In the genomic region with DNA sequence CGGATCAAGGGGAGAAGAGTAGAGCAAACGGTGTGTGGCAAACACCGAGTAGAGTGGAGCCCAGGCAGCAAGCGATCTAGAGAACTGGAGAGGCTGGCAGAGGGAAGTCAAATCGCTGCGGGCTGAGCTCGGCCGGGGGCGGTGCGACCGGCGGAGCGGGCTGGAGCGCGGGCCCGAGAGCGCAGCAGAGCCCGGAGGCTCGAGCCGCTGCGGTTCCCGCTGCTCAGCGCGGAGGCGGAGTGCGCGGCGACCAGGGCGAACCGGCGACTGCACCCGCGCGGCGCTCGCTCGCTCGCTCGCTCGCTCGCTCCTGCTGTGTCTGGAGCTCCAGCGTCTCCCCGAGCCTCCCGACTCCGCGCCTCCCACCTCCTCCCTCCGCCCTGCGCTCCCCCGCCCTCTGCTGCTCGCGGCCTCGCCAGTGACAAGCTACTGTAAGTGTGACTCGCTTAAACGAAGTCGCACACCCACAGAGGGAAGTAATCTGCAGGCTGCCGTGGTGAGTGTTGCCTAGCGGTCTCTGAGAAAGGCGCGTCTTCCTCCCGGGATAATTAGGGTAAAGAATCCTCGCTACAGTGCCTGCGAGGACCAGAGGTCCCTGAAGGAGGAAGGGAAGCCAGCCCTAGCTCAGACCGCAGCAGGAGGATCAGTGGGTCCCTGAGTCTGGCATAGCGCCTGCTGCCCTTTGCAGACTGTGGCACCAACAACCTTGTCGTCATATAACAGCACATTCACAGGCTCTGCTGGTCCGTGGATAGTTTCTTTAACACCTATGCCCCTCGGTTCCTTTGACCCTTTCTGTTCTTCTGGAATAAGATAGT, we compare ENCODE assay signal across 9 mouse cellular contexts. TPM values are rescaled to one million over a fixed set of nuclear protein-coding genes. Genes with fewer than 3 reads are reported as not detected.
DNase-seq lines count a peak whose midpoint lies in the region; ATAC-seq lines count a peak whose summit lies in the region.
"Had no signal": no experiment of that assay in that cellular context is flagged by ENCODE, and none has a peak within 500 bp of the region (broad histone marks: within the 10 kb centered on the region; RNA-seq: fewer than 3 reads in every experiment).

A gene (minus strand): TSS at position 321 of the 818 bp plus-strand sequence.

- no peaks in the 10 kb centered on the region for H3K36me3 ChIP-seq in heart, embryonic 10.5 days
- no peaks in the 10 kb centered on the region for H3K36me3 ChIP-seq in kidney, embryonic 14.5 days (ENCODE audit: control insufficient read depth, insufficient read depth, low read length)
- no peaks in the 10 kb centered on the region for H3K36me3 ChIP-seq in limb, embryonic 13.5 days
- no peaks in the 10 kb centered on the region for H3K36me3 ChIP-seq in midbrain, embryonic 14.5 days (ENCODE audit: control insufficient read depth, insufficient read depth, low read length)
- no peaks in the 10 kb centered on the region for H3K36me3 ChIP-seq in stomach, embryonic 16.5 days (ENCODE audit: control insufficient read depth, insufficient read depth, low read length)

- 0 out of 2 replicates have a peak, but pooled peaks cover 6% of the 10 kb centered on the region for H3K4me1 ChIP-seq in heart, embryonic 10.5 days
- 0 out of 2 replicates have a peak, but pooled peaks cover 8% of the 10 kb centered on the region for H3K4me1 ChIP-seq in kidney, embryonic 14.5 days (ENCODE audit: control insufficient read depth, insufficient read depth, low read length)
- peaks cover 16% of the 10 kb centered on the region for H3K4me1 ChIP-seq in limb, embryonic 13.5 days
- 0 out of 2 replicates have a peak, but pooled peaks cover 3% of the 10 kb centered on the region for H3K4me1 ChIP-seq in midbrain, embryonic 14.5 days (ENCODE audit: control insufficient read depth, insufficient read depth, low read length)
- H3K4me1 ChIP-seq in stomach, embryonic 16.5 days (ENCODE audit: control insufficient read depth, insufficient read depth, low read length), result peaks cover 6% of the 10 kb centered on the region; the same call in 1 of the 2 replicates

- peak within 1 kb of the TSS; percentile 53 for H3K9ac ChIP-seq in kidney, embryonic 14.5 days (ENCODE audit: low read depth, low read length)
- peak within 1 kb of the TSS; percentile 74 for H3K9ac ChIP-seq in limb, embryonic 13.5 days
- H3K9ac ChIP-seq in midbrain, embryonic 14.5 days (replicated peaks; ENCODE audit: low read length), result peak within 1 kb of the TSS; percentile 82
- peak within 1 kb of the TSS; percentile 67 for H3K9ac ChIP-seq in stomach, embryonic 16.5 days (ENCODE audit: low read length)

- under 1% methylated on average over 67 of the region's 67 CpGs for WGBS in heart, embryonic 10.5 days
- WGBS in kidney, embryonic 14.5 days, result under 1% methylated on average over 52 of the region's 67 CpGs
- WGBS in limb, embryonic 13.5 days, result under 1% methylated on average over 54 of the region's 67 CpGs
- WGBS in midbrain, embryonic 14.5 days, result under 1% methylated on average over 67 of the region's 67 CpGs
- under 1% methylated on average over 59 of the region's 67 CpGs for WGBS in stomach, embryonic 16.5 days

- peak; percentile 96 for ATAC-seq in kidney, embryonic 14.5 days (ENCODE audit: low FRiP score, low TSS enrichment)
- peak; percentile 92 for ATAC-seq in limb, embryonic 13.5 days (ENCODE audit: low FRiP score, low read depth)
- peak; percentile 94 for ATAC-seq in midbrain, embryonic 14.5 days (ENCODE audit: low FRiP score, low TSS enrichment)
- ATAC-seq in stomach, embryonic 16.5 days (ENCODE audit: insufficient read depth, low FRiP score), result peak; percentile 93

- peak within 1 kb of the TSS; percentile 72 for H3K4me3 ChIP-seq in heart, embryonic 10.5 days
- peak within 1 kb of the TSS; percentile 51 for H3K4me3 ChIP-seq in kidney, embryonic 14.5 days (ENCODE audit: low read length)
- H3K4me3 ChIP-seq in limb, embryonic 13.5 days, result peak within 1 kb of the TSS; percentile 62
- peak within 1 kb of the TSS; percentile 75 for H3K4me3 ChIP-seq in midbrain, embryonic 14.5 days (replicated peaks; ENCODE audit: low read depth, low read length)
- H3K4me3 ChIP-seq in stomach, embryonic 16.5 days (replicated peaks; ENCODE audit: low read length), result peak within 1 kb of the TSS; percentile 60

- peak; percentile 57 for DNase-seq in gastrocnemius, postnatal 10 days
- no peak for DNase-seq in gastrocnemius, adult 8-10 months (ENCODE audit: low spot score in 2 of 2)
- peak; percentile 80 for DNase-seq in embryo, embryonic 10.5 days (ENCODE audit: low spot score)
- DNase-seq in heart, embryonic 10.5 days (ENCODE audit: low spot score), result peak; percentile 81
- DNase-seq in midbrain, embryonic 14.5 days, result peak; percentile 93

- peak within 1 kb of the TSS; percentile 80 for H3K27ac ChIP-seq in heart, embryonic 10.5 days
- 0 out of 2 replicates have a peak within 1 kb of the TSS, but pooled peaks have one; percentile 24 for H3K27ac ChIP-seq in kidney, embryonic 14.5 days (ENCODE audit: low read depth, low read length)
- 0 out of 2 replicates have a peak within 1 kb of the TSS, but pooled peaks have one; percentile 65 for H3K27ac ChIP-seq in limb, embryonic 13.5 days
- peak within 1 kb of the TSS; percentile 93 for H3K27ac ChIP-seq in midbrain, embryonic 14.5 days (replicated peaks; ENCODE audit: low read depth, low read length)
- H3K27ac ChIP-seq in stomach, embryonic 16.5 days (ENCODE audit: low read length), result no peak within 1 kb of the TSS

- peak within 1 kb of the TSS; percentile 91 for H3K4me2 ChIP-seq in kidney, embryonic 14.5 days (replicated peaks; ENCODE audit: low read depth, low read length)
- H3K4me2 ChIP-seq in limb, embryonic 13.5 days (replicated peaks), result peak within 1 kb of the TSS; percentile 96
- H3K4me2 ChIP-seq in midbrain, embryonic 14.5 days (ENCODE audit: low read length), result peak within 1 kb of the TSS; percentile 77
- peak within 1 kb of the TSS; percentile 93 for H3K4me2 ChIP-seq in stomach, embryonic 16.5 days (ENCODE audit: low read depth, low read length)

- H3K9me3 ChIP-seq in heart, embryonic 10.5 days, result no peaks in the 10 kb centered on the region
- H3K9me3 ChIP-seq in kidney, embryonic 14.5 days (ENCODE audit: control insufficient read depth, low read length), result no peaks in the 10 kb centered on the region
- H3K9me3 ChIP-seq in limb, embryonic 13.5 days, result no peaks in the 10 kb centered on the region
- no peaks in the 10 kb centered on the region for H3K9me3 ChIP-seq in midbrain, embryonic 14.5 days (ENCODE audit: control insufficient read depth, low read length)
- H3K9me3 ChIP-seq in stomach, embryonic 16.5 days (replicated peaks; ENCODE audit: control insufficient read depth, low read length), result no peaks in the 10 kb centered on the region

- peaks cover 15% of the 10 kb centered on the region for H3K27me3 ChIP-seq in heart, embryonic 10.5 days (ENCODE audit: insufficient read depth, poor library complexity, severe bottlenecking)
- peaks cover 29% of the 10 kb centered on the region for H3K27me3 ChIP-seq in kidney, embryonic 14.5 days (ENCODE audit: control insufficient read depth, insufficient read depth, low read length)
- H3K27me3 ChIP-seq in limb, embryonic 13.5 days, result peaks cover 40% of the 10 kb centered on the region
- peaks cover 5% of the 10 kb centered on the region; the same call in 1 of the 2 replicates for H3K27me3 ChIP-seq in midbrain, embryonic 14.5 days (ENCODE audit: control insufficient read depth, insufficient read depth, low read length)
- peaks cover 15% of the 10 kb centered on the region for H3K27me3 ChIP-seq in stomach, embryonic 16.5 days (ENCODE audit: control insufficient read depth, insufficient read depth, low read length)

RNA-seq across cellular contexts. Expression of the gene that starts here (rescaled TPM):
- total RNA-seq in gastrocnemius, postnatal 10 days (2021), result under 1 TPM; 0.73 to 0.90 TPM
- total RNA-seq in gastrocnemius, adult 8-10 months (2022), result not detected
- polyA plus RNA-seq in heart, embryonic 10.5 days (2016; fragmentation: Nextera tagmentation; extraction: Ambion mirVana), result 0.36 and 0.40 TPM in 2 replicates
- polyA plus RNA-seq in kidney, embryonic 14.5 days (2014; fragmentation: Nextera tagmentation; extraction: Ambion mirVana), result 0.53 and 0.62 TPM in 2 replicates
- 7.2 and 8.1 TPM in 2 replicates for polyA plus RNA-seq in limb, embryonic 13.5 days (2015; fragmentation: Nextera tagmentation; extraction: Ambion mirVana)
- polyA plus RNA-seq in midbrain, embryonic 14.5 days (2014; fragmentation: Nextera tagmentation; extraction: Ambion mirVana), result 52.0 and 55.7 TPM in 2 replicates
- polyA plus RNA-seq in stomach, embryonic 16.5 days (2015; fragmentation: Nextera tagmentation; extraction: Ambion mirVana), result 3.3 and 3.6 TPM in 2 replicates
- total RNA-seq: liver, adult 2 months had no signal
- polyA plus RNA-seq: liver, adult 2 months had no signal

Comparison
In these comparisons a context has a peak if more than half of its experiments do, and no peak if none do; other contexts are left out.
1. Peak in DNase-seq in gastrocnemius, postnatal 10 days; RNA of the gene not detected or under 1 TPM.
2. Peak in DNase-seq, H3K4me3 ChIP-seq and H3K27ac ChIP-seq in heart, embryonic 10.5 days; RNA of the gene not detected or under 1 TPM.
3. Peak in ATAC-seq, H3K4me3 ChIP-seq, H3K27ac ChIP-seq, H3K9ac ChIP-seq and H3K4me2 ChIP-seq in kidney, embryonic 14.5 days; RNA of the gene not detected or under 1 TPM.
4. DNase-seq: peak in embryo, embryonic 10.5 days (single experiment) and midbrain, embryonic 14.5 days (single experiment); none in gastrocnemius, adult 8-10 months (0 of 2).
5. Peak in every context shown above with its lines, with median percentiles within 50 percentile points of each other: H3K4me3 ChIP-seq, ATAC-seq, H3K4me2 ChIP-seq and H3K9ac ChIP-seq.